Mouse (Mus musculus): ENCODE measurements around the gene Cep170b.

GRCm38 (mm10) chr12:112763176-112763575 is 42.9 kb downstream of the Cep170b start:
- no peak for TF ChIP-seq POLR2A (IDR thresholded peaks at IDR 0.05; ENCODE audit: control insufficient read depth, extremely low read depth, insufficient read depth, low read length, poor library complexity)
- TF ChIP-seq CTCF (IDR thresholded peaks at IDR 0.05; ENCODE audit: borderline replicate concordance, control insufficient read depth, extremely low read depth, insufficient read depth, low read length, poor library complexity) = no peak
